Mouse (Mus musculus): ENCODE measurements around the gene 1700016D06Rik. TPM values are rescaled to one million over a fixed set of nuclear protein-coding genes. Genes with fewer than 3 reads are reported as not detected.

The 1700016D06Rik gene
- polyA plus RNA-seq, 1 experiment = not detected

GRCm38 (mm10) chr8:11635012-11635577 is 65.8 kb downstream of the 1700016D06Rik start:
- WGBS = under 1% methylated on average over 70 of the region's 70 CpGs
- H3K4me3 ChIP-seq (ENCODE audit: insufficient read depth, low read depth, low read length) = peak overlapping the region; percentile 88
- no peaks in the 10 kb centered on the region; the same call in none of the 2 replicates for H3K36me3 ChIP-seq (ENCODE audit: control insufficient read depth, insufficient read depth, low read length)
- peaks cover 16% of the 10 kb centered on the region for H3K4me1 ChIP-seq (ENCODE audit: control insufficient read depth, insufficient read depth, low read length)
- no peaks in the 10 kb centered on the region for H3K27me3 ChIP-seq (replicated peaks; ENCODE audit: control insufficient read depth, insufficient read depth, low read length)
- TF ChIP-seq CTCF (conservative IDR thresholded peaks at IDR 0.05; ENCODE audit: insufficient read depth, insufficient read length, low read depth, low read length) = no peak
- TF ChIP-seq POLR2A (IDR thresholded peaks at IDR 0.05; ENCODE audit: low read depth, low read length) = no peak
- DNase-seq = peak; percentile 90
- peak overlapping the region; percentile 95 for H3K27ac ChIP-seq (ENCODE audit: insufficient read depth, low read depth, low read length)

- H3K4me3 ChIP-seq (ENCODE audit: insufficient read depth, low read depth, low read length) = peak overlapping the region; percentile 88
- TF ChIP-seq CTCF (conservative IDR thresholded peaks at IDR 0.05; ENCODE audit: insufficient read depth, insufficient read length, low read depth, low read length) (no peak), POLR2A (IDR thresholded peaks at IDR 0.05; ENCODE audit: low read depth, low read length) (no peak)
- H3K27me3 ChIP-seq (replicated peaks; ENCODE audit: control insufficient read depth, insufficient read depth, low read length) = no peaks in the 10 kb centered on the region
- H3K36me3 ChIP-seq (ENCODE audit: control insufficient read depth, insufficient read depth, low read length) = no peaks in the 10 kb centered on the region; the same call in none of the 2 replicates
- peaks cover 16% of the 10 kb centered on the region for H3K4me1 ChIP-seq (ENCODE audit: control insufficient read depth, insufficient read depth, low read length)
- DNase-seq = peak; percentile 18
- peak overlapping the region; percentile 44 for H3K27ac ChIP-seq (ENCODE audit: insufficient read depth, low read depth, low read length)
- 2% methylated on average over 39 of the region's 39 CpGs for WGBS
These were observed 66.4 kb downstream of the 1700016D06Rik start for GRCm38 (mm10) chr8:11634331-11635011.

GRCm38 (mm10) chr8:11633414-11633813 is 67.4 kb downstream of the 1700016D06Rik start:
- DNase-seq = peak; percentile 61
- 19% methylated on average over 7 of the region's 7 CpGs for WGBS
- H3K27ac ChIP-seq (ENCODE audit: insufficient read depth, low read depth, low read length) = peak overlapping the region; percentile 18
- H3K36me3 ChIP-seq (ENCODE audit: control insufficient read depth, insufficient read depth, low read length) = no peaks in the 10 kb centered on the region; the same call in none of the 2 replicates
- H3K4me1 ChIP-seq (ENCODE audit: control insufficient read depth, insufficient read depth, low read length) = peaks cover 19% of the 10 kb centered on the region
- no peaks in the 10 kb centered on the region for H3K27me3 ChIP-seq (replicated peaks; ENCODE audit: control insufficient read depth, insufficient read depth, low read length)
- peak overlapping the region; percentile 19; the same call in 1 of the 2 replicates for H3K4me3 ChIP-seq (ENCODE audit: insufficient read depth, low read depth, low read length)
- TF ChIP-seq CTCF (conservative IDR thresholded peaks at IDR 0.05; ENCODE audit: insufficient read depth, insufficient read length, low read depth, low read length) (no peak), POLR2A (IDR thresholded peaks at IDR 0.05; ENCODE audit: low read depth, low read length) (no peak)

- Histone ChIP-seq H3K27ac (ENCODE audit: insufficient read depth, low read depth, low read length) (0 out of 2 replicates have a peak overlapping the region, but pooled peaks have one; percentile 48), H3K4me3 (ENCODE audit: insufficient read depth, low read depth, low read length) (no peak overlapping the region), H3K27me3 (replicated peaks; ENCODE audit: control insufficient read depth, insufficient read depth, low read length) (no peaks in the 10 kb centered on the region), H3K4me1 (ENCODE audit: control insufficient read depth, insufficient read depth, low read length) (peaks cover 26% of the 10 kb centered on the region), H3K36me3 (ENCODE audit: control insufficient read depth, insufficient read depth, low read length) (no peaks in the 10 kb centered on the region; the same call in none of the 2 replicates)
- TF ChIP-seq CTCF (conservative IDR thresholded peaks at IDR 0.05; ENCODE audit: insufficient read depth, insufficient read length, low read depth, low read length) (no peak), POLR2A (IDR thresholded peaks at IDR 0.05; ENCODE audit: low read depth, low read length) (no peak)
- peak; percentile 85 for DNase-seq
- WGBS = 3% methylated on average over 2 of the region's 2 CpGs
These were observed 68.5 kb downstream of the 1700016D06Rik start for GRCm38 (mm10) chr8:11632406-11632805.

GRCm38 (mm10) chr8:11629206-11629605 is 71.7 kb downstream of the 1700016D06Rik start:
- peaks cover 23% of the 10 kb centered on the region for H3K4me1 ChIP-seq (ENCODE audit: control insufficient read depth, insufficient read depth, low read length)
- H3K4me3 ChIP-seq (ENCODE audit: insufficient read depth, low read depth, low read length) = no peak overlapping the region
- TF ChIP-seq CTCF (conservative IDR thresholded peaks at IDR 0.05; ENCODE audit: insufficient read depth, insufficient read length, low read depth, low read length) = no peak
- no peak for TF ChIP-seq POLR2A (IDR thresholded peaks at IDR 0.05; ENCODE audit: low read depth, low read length)
- no peak for DNase-seq
- H3K27me3 ChIP-seq (replicated peaks; ENCODE audit: control insufficient read depth, insufficient read depth, low read length) = no peaks in the 10 kb centered on the region
- H3K27ac ChIP-seq (ENCODE audit: insufficient read depth, low read depth, low read length) = no peak overlapping the region
- peaks cover 3% of the 10 kb centered on the region for H3K36me3 ChIP-seq (ENCODE audit: control insufficient read depth, insufficient read depth, low read length)
- WGBS = 82% methylated on average over 5 of the region's 5 CpGs

- WGBS = 75% methylated on average over 7 of the region's 7 CpGs
- H3K4me3 ChIP-seq (ENCODE audit: insufficient read depth, low read depth, low read length) = no peak overlapping the region
- H3K27me3 ChIP-seq (replicated peaks; ENCODE audit: control insufficient read depth, insufficient read depth, low read length) = no peaks in the 10 kb centered on the region
- peaks cover 3% of the 10 kb centered on the region for H3K36me3 ChIP-seq (ENCODE audit: control insufficient read depth, insufficient read depth, low read length)
- H3K27ac ChIP-seq (ENCODE audit: insufficient read depth, low read depth, low read length) = peak overlapping the region; percentile 64
- DNase-seq = no peak
- TF ChIP-seq CTCF (conservative IDR thresholded peaks at IDR 0.05; ENCODE audit: insufficient read depth, insufficient read length, low read depth, low read length) (no peak), POLR2A (IDR thresholded peaks at IDR 0.05; ENCODE audit: low read depth, low read length) (no peak)
- peaks cover 19% of the 10 kb centered on the region for H3K4me1 ChIP-seq (ENCODE audit: control insufficient read depth, insufficient read depth, low read length)
These were observed 72.2 kb downstream of the 1700016D06Rik start for GRCm38 (mm10) chr8:11628506-11629132.

- no peak for TF ChIP-seq POLR2A (IDR thresholded peaks at IDR 0.05; ENCODE audit: low read depth, low read length)
- TF ChIP-seq CTCF (conservative IDR thresholded peaks at IDR 0.05; ENCODE audit: insufficient read depth, insufficient read length, low read depth, low read length) = no peak
- DNase-seq = peak; percentile 68
- Histone ChIP-seq H3K36me3 (ENCODE audit: control insufficient read depth, insufficient read depth, low read length) (peaks cover 3% of the 10 kb centered on the region), H3K4me1 (ENCODE audit: control insufficient read depth, insufficient read depth, low read length) (peaks cover 16% of the 10 kb centered on the region), H3K27ac (ENCODE audit: insufficient read depth, low read depth, low read length) (peak overlapping the region; percentile 64), H3K27me3 (replicated peaks; ENCODE audit: control insufficient read depth, insufficient read depth, low read length) (no peaks in the 10 kb centered on the region), H3K4me3 (ENCODE audit: insufficient read depth, low read depth, low read length) (no peak overlapping the region)
- WGBS = 43% methylated on average over 9 of the region's 9 CpGs
These were observed 73.1 kb downstream of the 1700016D06Rik start for GRCm38 (mm10) chr8:11627717-11628116.
